Mouse (Mus musculus) gastrocnemius, postnatal 25 days (tissue): Measurements from ENCODE around the gene Ccdc120. TPM values are rescaled to one million over a fixed set of nuclear protein-coding genes. Genes with fewer than 3 reads are reported as not detected.

Source experiments
- DNase-seq: peaks from one replicate; pipeline ENCODE4 v3.0.0; 2022
- long read RNA-seq, 2 experiments: library from polyadenylated mRNA; stranded (forward); transcript quantifications; one replicate each; pipeline ENCODE4 v2.0.0; 2021
- total RNA-seq, 2 experiments: library from RNA; stranded (reverse); gene quantifications; 1 replicate in 1 of 2; 2 replicates in 1 of 2; pipeline ENCODE4 v1.2.3; 2021

Ccdc120 gene
- total RNA-seq: under 1 TPM; 0.16 to 0.56 TPM
- long read RNA-seq, experiment 1, partial matches to known transcripts: 0 of 1 reads
- long read RNA-seq, experiment 1, other reads (novel, unspliced or antisense): 1 of 1 reads
- long read RNA-seq, experiment 2: 0 reads

GRCm38 (mm10) chrX:7750432-7751116 is at the start of gene Ccdc120:
Gene Ccdc120 (minus strand): TSS chrX:7750905.
- DNase-seq: no peak

- DNase-seq: no peak
Measured at GRCm38 (mm10) chrX:7797327-7797726, 46.6 kb upstream of the Ccdc120 start.

- no peak for DNase-seq
Measured at GRCm38 (mm10) chrX:7795016-7795415, 44.3 kb upstream of the Ccdc120 start.

- DNase-seq: no peak
Measured at GRCm38 (mm10) chrX:7793361-7793760, 42.7 kb upstream of the Ccdc120 start.

GRCm38 (mm10) chrX:7790309-7790708 is 39.6 kb upstream of the Ccdc120 start:
- DNase-seq: no peak

GRCm38 (mm10) chrX:7789542-7790136 is 38.9 kb upstream of the Ccdc120 start, which contains the start of gene Gripap1:
Gene Gripap1 (plus strand): TSS chrX:7789765.
- DNase-seq: peak; percentile 64

GRCm38 (mm10) chrX:7782603-7783092 is 31.9 kb upstream of the Ccdc120 start:
- no peak for DNase-seq

GRCm38 (mm10) chrX:7779294-7779693 is 28.6 kb upstream of the Ccdc120 start:
- no peak for DNase-seq

- no peak for DNase-seq
Measured at GRCm38 (mm10) chrX:7778450-7779244, 27.9 kb upstream of the Ccdc120 start.

GRCm38 (mm10) chrX:7776329-7777082 is 25.8 kb upstream of the Ccdc120 start:
- DNase-seq: no peak

GRCm38 (mm10) chrX:7775501-7776205 is 24.9 kb upstream of the Ccdc120 start:
- no peak for DNase-seq

GRCm38 (mm10) chrX:7772766-7773165 is 22.1 kb upstream of the Ccdc120 start:
- no peak for DNase-seq

- no peak for DNase-seq
Measured at GRCm38 (mm10) chrX:7769302-7770017, 18.8 kb upstream of the Ccdc120 start.

GRCm38 (mm10) chrX:7765764-7766163 is 15.1 kb upstream of the Ccdc120 start:
- peak; percentile 31 for DNase-seq

- DNase-seq: no peak
Measured at GRCm38 (mm10) chrX:7765281-7765670, 14.6 kb upstream of the Ccdc120 start.

- DNase-seq: no peak
Measured at GRCm38 (mm10) chrX:7764657-7765280, 14.1 kb upstream of the Ccdc120 start.

GRCm38 (mm10) chrX:7763631-7764393 is 13.1 kb upstream of the Ccdc120 start:
- DNase-seq: peak; percentile 22

- DNase-seq: no peak
Measured at GRCm38 (mm10) chrX:7762921-7763197, 12.2 kb upstream of the Ccdc120 start.

GRCm38 (mm10) chrX:7762137-7762920 is 11.6 kb upstream of the Ccdc120 start, which contains the start of gene Tfe3:
Gene Tfe3 (plus strand): TSS chrX:7762560.
- peak; percentile 94 for DNase-seq
